Mouse (Mus musculus) right cerebral cortex, postnatal 10 days (tissue): Measurements from ENCODE around the gene Grk6.

Experiments
- DNase-seq, 2 experiments: peaks; one replicate each; pipeline ENCODE4 v3.0.0; 2021; ENCODE audit warnings: low spot score in 2 of 2

The Grk6 gene

DNA sequence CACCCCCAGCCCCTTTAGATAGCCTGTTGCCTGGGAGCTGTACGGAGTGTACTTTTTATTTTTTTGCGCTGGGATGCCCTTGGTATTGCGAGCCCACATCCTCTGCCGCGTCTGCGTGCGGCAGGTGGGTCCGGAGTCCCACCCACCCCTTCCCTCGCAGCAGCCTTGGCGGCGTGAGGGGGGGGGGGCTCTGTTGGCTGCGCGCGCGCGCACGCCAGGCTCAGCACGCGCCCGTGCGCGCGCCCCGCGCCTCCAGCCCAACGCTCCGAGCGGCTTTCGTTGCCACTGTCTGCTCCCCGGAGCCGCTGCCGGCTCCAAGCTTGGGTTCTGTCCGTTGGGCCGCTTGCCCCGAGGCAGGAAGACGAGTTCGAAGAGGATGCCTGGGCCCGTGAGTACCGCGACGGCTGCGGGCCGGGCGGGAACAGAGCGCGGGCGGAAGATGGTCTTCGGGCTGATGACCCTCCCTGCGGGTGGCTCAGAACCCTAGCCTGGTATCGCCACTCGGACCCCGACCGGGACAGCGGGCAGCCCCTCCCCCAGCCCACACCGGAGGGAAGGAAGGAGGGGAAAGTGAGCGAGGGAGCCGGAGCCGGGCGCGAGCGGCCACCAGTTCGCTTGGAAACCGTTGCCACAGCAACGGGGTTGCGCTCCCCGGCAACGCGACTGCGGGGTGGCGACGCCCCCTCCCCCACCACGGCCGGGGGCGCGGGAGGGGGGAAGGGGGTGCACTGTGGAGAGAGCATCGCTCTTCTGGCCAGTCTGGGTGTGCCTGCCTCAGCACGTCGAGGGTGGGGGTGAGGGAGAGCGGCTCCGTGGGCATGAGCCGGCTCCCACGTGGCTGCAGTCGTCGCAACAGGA lies 19.4 kb downstream of the Grk6 start, which contains the start of gene Prr7:
Gene Prr7 (plus strand): TSS at position 241 of the 858 bp plus-strand sequence.
- peak; percentile 88 to 91 for DNase-seq

GRCm38 (mm10) chr13:55465184-55465583 lies 20.3 kb downstream of the Grk6 start:
- DNase-seq, result peak in 1 of 2 experiments; percentile 73

- no peak for DNase-seq
These were observed 21.1 kb downstream of the Grk6 start for GRCm38 (mm10) chr13:55465830-55466440.

DNA sequence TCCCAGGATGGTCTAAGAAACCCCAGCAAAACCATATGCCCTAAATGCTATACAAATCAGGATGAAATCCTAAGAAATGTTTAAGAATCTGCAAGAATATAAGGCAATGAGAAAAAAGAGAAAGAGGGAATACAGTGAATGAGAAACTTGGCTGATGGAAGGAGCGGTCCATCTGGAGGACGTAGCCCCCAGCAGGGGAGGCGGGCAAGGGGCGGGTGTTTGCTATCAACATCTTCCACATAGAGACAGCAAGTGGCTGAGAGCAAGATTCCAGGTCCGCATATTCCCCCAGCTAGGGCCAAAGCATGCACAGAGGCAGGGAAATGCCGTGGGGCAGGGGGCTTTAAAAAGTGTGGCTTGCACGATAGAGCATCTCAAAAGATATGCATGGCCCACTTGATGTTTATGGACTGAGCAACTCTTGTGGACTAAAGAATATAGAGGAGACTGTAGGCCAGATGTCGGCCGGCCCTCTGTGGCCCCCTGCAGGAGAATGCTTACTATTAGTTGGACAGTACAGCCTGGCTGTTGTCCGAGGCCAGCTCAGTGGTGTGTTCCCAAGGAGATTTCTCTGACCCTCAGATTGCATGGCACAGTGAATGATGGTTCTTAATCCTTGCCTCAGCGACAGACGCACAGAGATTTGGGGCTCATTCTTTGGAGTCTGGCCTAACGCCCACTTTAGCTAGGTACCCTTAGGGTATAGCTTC lies 24.1 kb downstream of the Grk6 start:
- peak in 1 of 2 experiments; percentile 72 for DNase-seq

GRCm38 (mm10) chr13:55470372-55470771 lies 25.5 kb downstream of the Grk6 start:
- DNase-seq, result peak; percentile 76 to 86

GRCm38 (mm10) chr13:55471156-55471818 lies 26.4 kb downstream of the Grk6 start:
- DNase-seq, result peak; percentile 90 to 91

DNA sequence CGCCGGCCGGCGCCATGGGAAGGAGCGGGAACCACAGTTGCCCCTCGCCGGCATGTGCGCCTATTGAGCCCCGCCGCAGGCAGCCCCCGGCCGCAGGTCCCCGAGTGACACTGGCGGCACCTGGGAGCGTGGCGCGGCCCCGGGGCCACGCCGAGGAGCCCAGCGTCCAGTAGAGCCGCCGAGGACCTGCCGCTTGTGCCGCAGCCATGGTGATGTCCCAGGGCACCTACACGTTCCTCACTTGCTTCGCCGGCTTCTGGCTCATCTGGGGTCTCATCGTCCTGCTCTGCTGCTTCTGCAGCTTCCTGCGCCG lies 26.9 kb downstream of the Grk6 start:
- no peak for DNase-seq

- DNase-seq, result peak; percentile 87 to 89
These were observed 27.5 kb downstream of the Grk6 start for GRCm38 (mm10) chr13:55472132-55473022.

- no peak for DNase-seq
These were observed 28.4 kb downstream of the Grk6 start for GRCm38 (mm10) chr13:55473076-55473831.

DNA sequence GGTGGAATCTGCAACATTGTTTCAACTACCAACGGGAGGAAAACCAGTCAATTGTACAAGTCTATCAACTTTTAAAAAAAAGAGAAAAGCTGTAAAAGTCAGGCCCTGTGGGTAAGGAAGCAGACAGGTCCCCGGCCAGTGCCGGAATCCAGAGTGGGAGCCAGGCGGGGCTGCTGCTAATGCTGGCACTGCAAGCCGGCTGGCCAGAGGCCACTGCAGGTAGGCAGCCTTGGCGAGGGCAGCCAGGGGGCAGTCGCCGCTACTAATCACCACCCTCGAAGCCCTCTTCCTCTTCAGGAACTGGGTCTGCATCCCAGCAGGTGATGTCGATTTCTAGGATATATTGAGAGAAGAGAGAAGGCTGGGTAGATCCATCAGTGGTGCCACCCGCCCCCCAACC lies 29.1 kb downstream of the Grk6 start:
- no peak for DNase-seq

- peak; percentile 87 to 92 for DNase-seq
These were observed 29.8 kb downstream of the Grk6 start for GRCm38 (mm10) chr13:55474621-55475069.

DNA sequence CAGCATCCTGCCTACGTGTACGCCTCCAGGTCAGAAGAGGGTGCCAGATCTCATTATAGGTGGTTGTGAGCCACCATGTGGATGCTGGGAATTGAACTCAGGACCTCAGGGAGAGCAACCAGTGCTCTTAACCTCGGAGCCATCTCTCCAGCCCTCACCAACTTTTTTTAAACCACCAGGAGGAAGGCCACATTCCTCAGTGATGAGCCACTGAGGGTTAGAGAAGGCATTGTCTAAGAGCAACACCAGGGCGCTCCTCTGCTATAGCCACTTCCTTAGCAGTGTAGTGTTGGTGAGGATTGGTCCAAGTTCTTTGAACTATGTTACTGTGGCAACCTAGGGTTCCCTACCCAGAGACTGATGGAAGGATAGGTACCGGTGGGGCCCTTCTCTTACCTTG lies 30.9 kb downstream of the Grk6 start:
- no peak for DNase-seq

GRCm38 (mm10) chr13:55476256-55476655 lies 31.4 kb downstream of the Grk6 start:
- DNase-seq, result no peak

- no peak for DNase-seq
These were observed 32.6 kb downstream of the Grk6 start for GRCm38 (mm10) chr13:55477492-55477891.

DNA sequence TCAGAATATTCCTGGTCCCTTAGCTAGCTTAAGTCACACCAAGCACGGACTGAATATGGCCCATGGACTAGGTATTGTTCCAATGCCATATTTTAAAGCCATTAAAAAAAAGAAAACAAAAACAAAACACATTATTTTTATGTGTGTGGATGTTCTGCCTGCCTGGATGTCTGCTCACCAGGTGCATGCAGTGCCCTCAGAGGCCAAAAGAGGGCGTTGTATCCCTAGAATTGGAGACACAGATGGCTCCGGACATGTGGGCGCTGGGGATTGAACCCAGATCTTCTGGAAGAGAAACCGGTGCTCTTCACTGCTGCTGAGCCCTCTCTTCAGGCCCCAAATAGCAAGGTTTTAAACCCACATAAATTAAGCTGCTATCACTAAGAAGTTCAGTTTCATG lies 33.2 kb downstream of the Grk6 start:
- no peak for DNase-seq

- DNase-seq, result no peak
These were observed 34.1 kb downstream of the Grk6 start for GRCm38 (mm10) chr13:55479008-55479407.

DNA sequence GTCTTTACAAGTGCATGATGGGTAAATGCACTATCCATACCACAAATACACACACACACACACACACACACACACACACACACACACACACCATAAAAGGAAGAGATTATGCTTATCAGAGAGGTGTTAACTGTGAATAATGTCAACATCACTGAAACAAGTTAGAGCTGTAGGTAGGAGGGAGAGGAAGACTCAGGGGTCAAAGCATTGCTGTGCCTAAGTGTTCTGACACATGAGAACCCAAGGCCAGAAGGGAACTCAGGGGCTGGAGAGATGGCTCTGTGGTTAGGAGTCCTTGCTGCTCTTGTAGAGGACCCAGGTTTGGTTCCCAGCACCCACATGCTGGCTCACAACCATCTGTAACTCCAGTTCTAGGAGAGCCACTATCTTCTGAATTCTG lies 35.1 kb downstream of the Grk6 start:
- DNase-seq, result no peak

DNA sequence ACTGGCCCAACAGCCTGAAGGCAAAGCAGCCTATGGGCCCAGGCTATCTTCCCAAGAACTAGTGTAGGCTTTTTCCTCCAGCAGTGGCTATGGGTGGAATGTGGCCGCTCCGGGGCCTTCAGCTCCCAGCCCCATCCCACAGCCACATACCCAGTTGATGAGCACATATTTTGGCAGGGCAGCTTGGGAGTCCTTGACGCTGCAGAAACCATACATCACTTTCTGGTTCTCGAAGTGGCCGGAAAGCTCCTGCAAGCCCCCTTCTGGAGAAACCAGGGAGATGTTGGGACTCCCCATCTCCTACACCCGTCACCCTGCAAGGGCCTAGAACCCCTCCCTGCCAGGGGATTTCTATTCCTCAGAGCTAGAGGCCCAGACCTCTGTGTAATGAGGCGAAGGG lies 37.7 kb downstream of the Grk6 start:
- no peak for DNase-seq

DNA sequence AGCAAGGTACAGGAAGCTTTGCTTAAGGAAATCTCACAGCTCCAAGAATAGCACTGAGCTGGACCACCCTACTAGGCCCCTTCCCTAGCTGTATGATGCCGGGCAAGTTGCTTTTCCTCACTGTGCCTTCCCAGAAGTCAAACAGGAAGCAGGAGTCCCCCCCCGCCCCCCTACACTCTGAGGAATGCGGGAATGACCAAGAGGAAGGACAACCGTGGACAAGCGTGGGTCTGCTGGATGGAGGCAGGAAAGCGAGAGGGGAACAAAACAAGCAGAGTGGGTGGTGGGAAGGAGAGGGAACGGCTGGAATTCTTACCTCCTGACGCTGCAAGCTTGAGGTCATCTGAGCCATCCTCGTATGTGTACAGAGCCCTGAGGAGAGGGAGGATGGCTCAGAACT lies 38.2 kb downstream of the Grk6 start:
- no peak for DNase-seq

- peak; percentile 98 to 99 for DNase-seq
These were observed 38.7 kb downstream of the Grk6 start for GRCm38 (mm10) chr13:55483593-55483992.
